Mouse (Mus musculus): ENCODE measurements at regions not wholly inside any gene's neighbourhood (a gene's known extent, or its start where the extent isn't known, plus 50 kb on each side); places are given as distances from the start of the nearest gene placed in this dataset.

DNA sequence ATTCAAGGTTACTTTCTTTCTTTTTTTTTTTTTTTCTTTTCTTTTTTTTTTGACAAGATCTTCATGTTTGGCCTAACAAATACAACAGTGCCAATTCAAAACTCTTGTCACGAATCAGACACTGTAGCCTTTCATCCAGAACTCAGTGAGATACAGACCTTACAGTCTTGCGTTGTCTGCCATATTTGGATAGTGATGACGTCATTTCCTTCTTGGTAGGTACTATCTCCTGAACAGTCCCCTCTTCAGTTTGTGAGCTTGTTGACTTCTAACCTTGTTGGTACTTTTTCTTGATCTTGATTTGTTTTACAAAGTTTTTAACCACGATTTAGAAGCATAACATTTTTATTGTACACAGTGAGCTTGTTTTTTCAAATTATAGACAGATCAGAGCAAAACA is 206.4 kb downstream of the Klf5 start:
- H3K27me3 ChIP-seq (replicated peaks; ENCODE audit: insufficient read depth, low read length): no peaks in the 10 kb centered on the region
- no peak for DNase-seq (ENCODE audit: low spot score)
- no peak overlapping the region for H3K4me2 ChIP-seq (replicated peaks; ENCODE audit: low read depth, low read length)
- no peaks in the 10 kb centered on the region for H3K36me3 ChIP-seq (ENCODE audit: insufficient read depth, low read length)
- no peak overlapping the region for H3K4me3 ChIP-seq (ENCODE audit: low read depth, low read length)
- ATAC-seq: no peak
- H3K9me3 ChIP-seq (ENCODE audit: low read length): no peaks in the 10 kb centered on the region
- H3K4me1 ChIP-seq (ENCODE audit: insufficient read depth, low read depth, low read length): no peaks in the 10 kb centered on the region
- 51% methylated on average over 4 of the region's 4 CpGs for WGBS
- no peak overlapping the region for H3K27ac ChIP-seq (ENCODE audit: low read length)
- TF ChIP-seq EP300 (IDR thresholded peaks at IDR 0.05) (no peak), CTCF (IDR thresholded peaks at IDR 0.05) (no peak)
- no peak overlapping the region for H3K9ac ChIP-seq (replicated peaks; ENCODE audit: low read depth)

DNA sequence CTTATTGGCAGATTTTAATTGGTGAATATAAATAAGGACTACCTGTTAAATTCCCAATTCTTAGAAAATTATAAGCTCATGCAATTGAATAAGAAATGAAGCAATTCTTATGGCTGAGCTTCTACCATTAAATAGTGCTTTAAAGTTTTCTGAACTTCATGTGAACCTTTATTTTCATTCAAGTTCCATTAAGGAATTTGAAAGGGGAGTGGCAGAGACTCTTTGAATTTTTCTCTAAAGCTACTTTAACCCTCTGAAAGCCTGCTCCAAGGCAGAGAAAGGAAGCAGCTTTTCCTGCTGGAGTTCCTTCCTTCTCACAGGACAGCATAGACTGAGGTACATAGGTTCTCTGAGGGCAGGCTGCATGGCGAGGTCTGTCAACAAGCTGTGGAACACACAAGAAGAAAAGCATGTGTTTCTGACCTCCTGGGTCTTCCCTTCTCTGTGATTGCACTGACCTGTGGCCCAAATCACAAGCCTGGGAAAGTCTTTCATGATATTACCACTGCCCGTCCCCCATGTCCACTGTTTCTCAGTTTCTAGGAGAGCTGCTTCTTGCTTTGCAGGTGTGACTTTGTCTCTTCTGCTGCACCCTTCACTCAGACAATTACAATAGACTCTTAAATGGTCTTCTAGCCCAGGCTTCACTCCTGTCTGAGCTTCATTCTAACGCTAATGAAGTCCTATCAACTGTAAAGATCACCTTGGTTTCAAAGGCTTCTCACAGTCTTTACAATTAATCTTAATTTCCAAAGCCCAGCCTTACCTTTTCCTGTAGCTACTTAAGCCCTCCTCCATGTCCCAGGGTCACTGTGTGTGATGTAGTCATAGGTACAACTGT is 211.4 kb downstream of the Klf5 start:
- Histone ChIP-seq H3K9ac (replicated peaks; ENCODE audit: low read depth) (no peak overlapping the region), H3K4me2 (replicated peaks; ENCODE audit: low read depth, low read length) (no peak overlapping the region), H3K9me3 (ENCODE audit: low read length) (no peaks in the 10 kb centered on the region), H3K27me3 (replicated peaks; ENCODE audit: insufficient read depth, low read length) (no peaks in the 10 kb centered on the region), H3K27ac (ENCODE audit: low read length) (no peak overlapping the region), H3K4me1 (ENCODE audit: insufficient read depth, low read depth, low read length) (no peaks in the 10 kb centered on the region), H3K36me3 (ENCODE audit: insufficient read depth, low read length) (no peaks in the 10 kb centered on the region), H3K4me3 (ENCODE audit: low read depth, low read length) (no peak overlapping the region)
- DNase-seq (ENCODE audit: low spot score): peak; percentile 66
- no peak for ATAC-seq
- 38% methylated on average over 3 of the region's 3 CpGs for WGBS
- TF ChIP-seq CTCF (IDR thresholded peaks at IDR 0.05) (no peak), EP300 (IDR thresholded peaks at IDR 0.05) (no peak)

DNA sequence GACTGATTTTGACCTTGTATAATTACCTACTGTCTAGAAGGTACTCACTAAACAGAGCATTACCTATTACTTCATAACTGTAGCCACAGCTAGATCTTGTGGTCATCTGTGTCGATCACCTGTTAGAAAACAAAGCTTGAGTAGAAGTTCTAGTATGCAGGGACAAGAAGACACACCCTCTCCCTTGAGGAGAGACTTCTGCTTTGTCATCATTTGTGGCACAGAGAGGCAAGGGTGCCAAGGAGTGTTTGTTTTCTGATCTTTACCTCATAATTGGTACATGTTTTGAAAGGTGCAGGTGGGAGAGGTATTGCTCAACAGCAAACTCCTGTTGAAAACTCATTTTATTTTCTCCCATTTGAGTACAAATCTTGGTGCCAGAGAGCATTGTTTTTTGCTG is 217.0 kb downstream of the Klf5 start:
- Histone ChIP-seq H3K36me3 (ENCODE audit: insufficient read depth, low read length) (no peaks in the 10 kb centered on the region), H3K9me3 (ENCODE audit: low read length) (no peaks in the 10 kb centered on the region), H3K9ac (replicated peaks; ENCODE audit: low read depth) (no peak overlapping the region), H3K4me2 (replicated peaks; ENCODE audit: low read depth, low read length) (no peak overlapping the region), H3K27me3 (replicated peaks; ENCODE audit: insufficient read depth, low read length) (no peaks in the 10 kb centered on the region), H3K4me3 (ENCODE audit: low read depth, low read length) (no peak overlapping the region), H3K27ac (ENCODE audit: low read length) (no peak overlapping the region), H3K4me1 (ENCODE audit: insufficient read depth, low read depth, low read length) (no peaks in the 10 kb centered on the region)
- ATAC-seq (peak; percentile 56), DNase-seq (ENCODE audit: low spot score) (peak; percentile 65)
- TF ChIP-seq CTCF (IDR thresholded peaks at IDR 0.05) (no peak), EP300 (IDR thresholded peaks at IDR 0.05) (no peak)
- WGBS: 62% methylated on average over 1 of the region's 1 CpGs

DNA sequence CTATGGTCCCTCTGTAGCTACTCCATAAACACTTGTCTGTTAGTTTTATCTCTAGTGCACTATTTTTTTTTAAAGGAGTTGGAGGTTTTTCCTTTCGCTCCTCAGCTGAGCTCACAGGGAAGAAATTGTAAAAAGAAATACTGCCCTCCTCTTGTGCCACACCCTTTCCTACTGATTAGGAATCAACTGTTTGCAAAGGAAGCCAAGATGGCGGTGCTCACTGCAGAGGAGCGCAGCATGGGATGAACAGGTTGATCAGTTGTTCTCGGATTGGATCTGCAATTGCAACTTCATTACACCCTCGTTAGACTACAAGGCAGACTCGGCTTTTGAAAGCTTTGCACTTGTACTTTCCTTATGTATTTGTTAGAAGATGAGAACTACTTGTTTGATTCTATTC is 218.2 kb downstream of the Klf5 start:
- H3K9ac ChIP-seq (replicated peaks; ENCODE audit: low read depth): no peak overlapping the region
- H3K27ac ChIP-seq (ENCODE audit: low read length): no peak overlapping the region
- H3K9me3 ChIP-seq (ENCODE audit: low read length): no peaks in the 10 kb centered on the region
- DNase-seq (ENCODE audit: low spot score) (no peak), ATAC-seq (no peak)
- no peak for TF ChIP-seq CTCF (IDR thresholded peaks at IDR 0.05)
- no peak overlapping the region for H3K4me3 ChIP-seq (ENCODE audit: low read depth, low read length)
- WGBS: 76% methylated on average over 6 of the region's 6 CpGs
- no peaks in the 10 kb centered on the region for H3K27me3 ChIP-seq (replicated peaks; ENCODE audit: insufficient read depth, low read length)
- H3K4me2 ChIP-seq (replicated peaks; ENCODE audit: low read depth, low read length): no peak overlapping the region
- no peaks in the 10 kb centered on the region for H3K4me1 ChIP-seq (ENCODE audit: insufficient read depth, low read depth, low read length)
- H3K36me3 ChIP-seq (ENCODE audit: insufficient read depth, low read length): no peaks in the 10 kb centered on the region

DNA sequence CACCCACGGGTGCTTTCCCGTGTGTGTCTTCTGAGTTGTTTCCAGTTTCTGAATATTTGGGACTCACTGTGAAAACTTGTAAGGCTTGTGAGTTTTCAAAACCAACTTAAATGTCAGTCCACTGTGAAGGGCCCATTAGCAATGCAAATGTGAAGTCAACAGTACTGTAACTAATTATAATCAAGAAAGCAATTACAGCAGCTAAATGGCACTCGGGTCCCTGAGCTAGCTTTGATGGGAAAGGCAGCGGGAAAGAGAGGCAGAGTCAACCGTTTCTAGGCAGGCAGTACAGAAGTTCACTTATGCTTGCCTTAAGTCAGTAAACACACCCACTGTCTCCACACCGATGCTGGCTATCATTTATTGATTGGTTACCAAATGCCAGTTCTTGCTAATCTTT is 221.9 kb downstream of the Klf5 start:
- Histone ChIP-seq H3K27me3 (replicated peaks; ENCODE audit: insufficient read depth, low read length) (no peaks in the 10 kb centered on the region), H3K9me3 (ENCODE audit: low read length) (no peaks in the 10 kb centered on the region), H3K27ac (ENCODE audit: low read length) (no peak overlapping the region), H3K36me3 (ENCODE audit: insufficient read depth, low read length) (no peaks in the 10 kb centered on the region), H3K4me2 (replicated peaks; ENCODE audit: low read depth, low read length) (no peak overlapping the region), H3K9ac (replicated peaks; ENCODE audit: low read depth) (no peak overlapping the region), H3K4me3 (ENCODE audit: low read depth, low read length) (no peak overlapping the region), H3K4me1 (ENCODE audit: insufficient read depth, low read depth, low read length) (no peaks in the 10 kb centered on the region)
- ATAC-seq: no peak
- TF ChIP-seq CTCF (IDR thresholded peaks at IDR 0.05) (no peak), EP300 (IDR thresholded peaks at IDR 0.05) (no peak)
- WGBS: 77% methylated on average over 6 of the region's 6 CpGs
- no peak for DNase-seq (ENCODE audit: low spot score)

DNA sequence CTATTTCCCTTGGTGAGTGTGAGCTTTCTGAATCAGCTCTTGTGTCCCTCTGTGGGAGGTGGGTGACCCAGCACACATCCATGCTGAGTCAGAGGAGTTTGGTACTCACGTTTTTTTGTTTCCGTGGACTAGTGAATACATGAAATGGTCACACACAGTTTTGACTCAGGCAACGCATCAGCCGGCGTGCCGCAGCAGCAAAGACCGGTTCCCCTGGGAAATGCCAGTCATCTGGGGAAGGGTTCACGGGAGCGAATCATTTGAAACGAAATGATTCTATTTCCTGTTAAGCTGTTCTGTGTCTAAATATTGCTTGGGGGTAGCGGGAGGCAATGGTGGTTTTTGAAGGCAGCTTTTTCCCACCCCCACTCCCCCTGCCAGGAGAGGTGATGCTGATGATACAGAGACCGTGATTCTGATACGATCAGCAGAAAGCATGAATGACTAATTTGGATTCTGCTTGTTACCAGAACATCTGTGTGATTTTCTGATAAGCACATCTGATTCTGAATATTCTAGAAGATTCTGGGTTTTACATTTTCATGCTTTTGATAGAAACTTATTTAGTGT is 223.5 kb downstream of the Klf5 start:
- WGBS: 86% methylated on average over 13 of the region's 13 CpGs
- Histone ChIP-seq H3K4me3 (ENCODE audit: low read depth, low read length) (no peak overlapping the region), H3K9ac (replicated peaks; ENCODE audit: low read depth) (no peak overlapping the region), H3K9me3 (ENCODE audit: low read length) (no peaks in the 10 kb centered on the region), H3K36me3 (ENCODE audit: insufficient read depth, low read length) (no peaks in the 10 kb centered on the region), H3K27me3 (replicated peaks; ENCODE audit: insufficient read depth, low read length) (no peaks in the 10 kb centered on the region), H3K27ac (ENCODE audit: low read length) (no peak overlapping the region), H3K4me2 (replicated peaks; ENCODE audit: low read depth, low read length) (no peak overlapping the region), H3K4me1 (ENCODE audit: insufficient read depth, low read depth, low read length) (no peaks in the 10 kb centered on the region)
- DNase-seq (ENCODE audit: low spot score): no peak
- no peak for ATAC-seq
- TF ChIP-seq EP300 (IDR thresholded peaks at IDR 0.05): no peak
- no peak for TF ChIP-seq CTCF (IDR thresholded peaks at IDR 0.05)

Measured in lung, postnatal 0 days (tissue).